Mouse (Mus musculus) layer of hippocampus, adult 9-11 months (tissue): ENCODE results near the gene Ncbp2.

Source experiments
- DNase-seq: peaks from one replicate; pipeline ENCODE4 v3.0.0; 2022

Ncbp2 gene

GRCm38 (mm10) chr16:31948345-31948774, at the start of gene Ncbp2, which contains the start of gene 0610012G03Rik:
Ncbp2 (plus strand) TSS chr16:31948513.
0610012G03Rik (minus strand) TSS chr16:31948494.
- DNase-seq, result peak; percentile 95

- DNase-seq, result peak; percentile 92
These were observed 49.6 kb upstream of the Ncbp2 start for GRCm38 (mm10) chr16:31898546-31899326.

- no peak for DNase-seq
These were observed 46.4 kb upstream of the Ncbp2 start for GRCm38 (mm10) chr16:31901886-31902285.

GRCm38 (mm10) chr16:31903239-31903638, 45.1 kb upstream of the Ncbp2 start:
- DNase-seq, result no peak

- DNase-seq, result no peak
These were observed 43.0 kb upstream of the Ncbp2 start for GRCm38 (mm10) chr16:31905331-31905730.

- no peak for DNase-seq
These were observed 42.2 kb upstream of the Ncbp2 start for GRCm38 (mm10) chr16:31905891-31906825.

GRCm38 (mm10) chr16:31906896-31907295, 41.4 kb upstream of the Ncbp2 start:
- DNase-seq, result no peak

- no peak for DNase-seq
These were observed 39.4 kb upstream of the Ncbp2 start for GRCm38 (mm10) chr16:31908959-31909358.

- no peak for DNase-seq
These were observed 37.9 kb upstream of the Ncbp2 start for GRCm38 (mm10) chr16:31910281-31910847.

GRCm38 (mm10) chr16:31917776-31918175, 30.5 kb upstream of the Ncbp2 start:
- DNase-seq, result no peak

GRCm38 (mm10) chr16:31918248-31918724, 30.0 kb upstream of the Ncbp2 start:
- peak; percentile 85 for DNase-seq

GRCm38 (mm10) chr16:31924368-31924767, 23.9 kb upstream of the Ncbp2 start:
- no peak for DNase-seq

- DNase-seq, result no peak
These were observed 22.2 kb upstream of the Ncbp2 start for GRCm38 (mm10) chr16:31926091-31926490.

- no peak for DNase-seq
These were observed 21.6 kb upstream of the Ncbp2 start for GRCm38 (mm10) chr16:31926547-31927182.

GRCm38 (mm10) chr16:31927412-31927811, 20.9 kb upstream of the Ncbp2 start:
- DNase-seq, result no peak

- peak; percentile 45 for DNase-seq
These were observed 17.0 kb upstream of the Ncbp2 start for GRCm38 (mm10) chr16:31931330-31931729.

GRCm38 (mm10) chr16:31932255-31932654, 16.1 kb upstream of the Ncbp2 start:
- peak; percentile 78 for DNase-seq

- DNase-seq, result peak; percentile 96
These were observed 15.2 kb upstream of the Ncbp2 start for GRCm38 (mm10) chr16:31932840-31933697.

GRCm38 (mm10) chr16:31933751-31934549, 14.4 kb upstream of the Ncbp2 start, which contains the start of gene Pigz:
Pigz (plus strand) TSS chr16:31933851.
- DNase-seq, result peak; percentile 70

- no peak for DNase-seq
These were observed 13.7 kb upstream of the Ncbp2 start for GRCm38 (mm10) chr16:31934550-31935010.
